9 mouse cellular contexts compared by ENCODE assay signal in the genomic region with DNA sequence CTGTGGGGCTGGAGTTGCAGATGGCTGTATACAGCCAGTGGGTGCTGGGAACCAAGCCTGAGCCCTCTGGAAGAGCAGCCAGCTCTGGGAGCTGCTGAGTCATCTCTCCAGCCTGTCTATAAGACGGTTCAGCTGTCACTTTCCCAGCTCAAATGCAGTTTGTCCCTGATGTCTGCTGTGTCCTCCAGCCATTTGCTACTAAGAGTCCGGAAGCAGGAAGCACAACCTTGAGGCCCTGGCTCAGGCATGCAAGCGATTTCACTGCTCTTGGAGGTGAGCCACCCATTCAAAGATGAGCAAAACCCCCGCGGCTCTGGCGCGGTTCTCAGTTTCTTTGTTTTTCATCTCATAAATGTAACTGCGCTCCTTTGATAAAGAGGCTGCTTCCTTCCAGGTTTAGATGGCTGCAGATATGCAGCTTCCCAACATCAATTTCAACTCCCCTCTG. TPM values are rescaled to one million over a fixed set of nuclear protein-coding genes. Genes with fewer than 3 reads are reported as not detected.
DNase-seq lines count a peak whose midpoint lies in the region; ATAC-seq and TF ChIP-seq lines count a peak whose summit lies in the region.
"Had no signal": no experiment of that assay in that cellular context is flagged by ENCODE, and none has a peak within 500 bp of the region (broad histone marks: within the 10 kb centered on the region; RNA-seq: fewer than 3 reads in every experiment).

No protein-coding gene starts in this region.

- DNase-seq in adrenal gland, adult 8-10 months: peak; percentile 23
- no peak for DNase-seq in adrenal gland, adult 18-20 months (ENCODE audit: low spot score in 2 of 2)
- DNase-seq in G1E (ENCODE audit: low spot score): no peak
- DNase-seq in testis, postnatal 14 days (ENCODE audit: low spot score): peak; percentile 36
- no peak for DNase-seq in right cerebral cortex, postnatal 25 days
- DNase-seq in layer of hippocampus, postnatal 10 days (ENCODE audit: low spot score in 2 of 2): no peak
- DNase-seq: gastrocnemius, postnatal 10 days had no signal

- no peaks in the 10 kb centered on the region for H3K27me3 ChIP-seq in G1E (ENCODE audit: insufficient read depth, low read length)
- H3K27me3 ChIP-seq in hindbrain, embryonic 12.5 days: no peaks in the 10 kb centered on the region

- peak; percentile 45; the same call in 1 of the 2 replicates for ATAC-seq in G1E (ENCODE audit: extremely low read depth, insufficient number of reproducible peaks, low FRiP score, poor library complexity, severe bottlenecking)
- ATAC-seq in hematopoietic stem cell, adult 5-6 weeks (replicated peaks in 1 of 2; ENCODE audit: insufficient read depth in 1 of 2, low FRiP score in 2 of 2, low TSS enrichment in 1 of 2, low read depth in 1 of 2, poor library complexity in 2 of 2, severe bottlenecking in 2 of 2): peak; percentile 60 to 62
- ATAC-seq in hindbrain, embryonic 12.5 days (ENCODE audit: low FRiP score): no peak

- no peak overlapping the region; the same call in 1 of the 2 replicates for H3K4me3 ChIP-seq in G1E (ENCODE audit: low read depth, low read length)
- no peak overlapping the region for H3K4me3 ChIP-seq in hindbrain, embryonic 12.5 days

- no peak overlapping the region for H3K27ac ChIP-seq in hindbrain, embryonic 12.5 days

- no peak for TF ChIP-seq CTCF in G1E (IDR thresholded peaks at IDR 0.05; ENCODE audit: low read depth, low read length)

- H3K9me3 ChIP-seq in G1E (replicated peaks): no peaks in the 10 kb centered on the region
- no peaks in the 10 kb centered on the region for H3K9me3 ChIP-seq in hindbrain, embryonic 12.5 days (replicated peaks)

- no peaks in the 10 kb centered on the region for H3K36me3 ChIP-seq in G1E (replicated peaks)
- no peaks in the 10 kb centered on the region for H3K36me3 ChIP-seq in hindbrain, embryonic 12.5 days

- peaks cover 15% of the 10 kb centered on the region for H3K4me1 ChIP-seq in G1E (ENCODE audit: insufficient read depth, low read depth, low read length)
- H3K4me1 ChIP-seq in hindbrain, embryonic 12.5 days: no peaks in the 10 kb centered on the region

- WGBS in hindbrain, embryonic 12.5 days: 85% methylated on average over 8 of the region's 8 CpGs

- no peak overlapping the region for H3K9ac ChIP-seq in hindbrain, embryonic 12.5 days

- no peak overlapping the region for H3K4me2 ChIP-seq in hindbrain, embryonic 12.5 days (replicated peaks)

RNA-seq across cellular contexts. Expression of a gene that starts 17.2 kb away (rescaled TPM):
- 10 to 100 TPM; 64.7 to 80.2 (median 71.3) TPM for total RNA-seq in adrenal gland, adult 8-10 months (2022)
- 10 to 100 TPM; 60.0 to 70.6 TPM for total RNA-seq in adrenal gland, adult 18-20 months (2021)
- total RNA-seq in G1E (2014; fragmentation: Nextera tagmentation) (80.4 and 102 TPM in 2 replicates), G1E (2017) (75.9 and 95.0 TPM in 2 replicates)
- polyA plus RNA-seq in G1E (2012): 23.2 and 31.2 TPM in 2 replicates
- 68.0 and 90.6 TPM in 2 replicates for total RNA-seq in hematopoietic stem cell, adult 5-6 weeks (2017)
- 49.4 and 54.4 TPM in 2 replicates for polyA plus RNA-seq in hindbrain, embryonic 12.5 days (2016; fragmentation: Nextera tagmentation; extraction: Ambion mirVana)
- 10 to 100 TPM; 25.1 to 29.8 TPM for total RNA-seq in layer of hippocampus, postnatal 10 days (2021)

Comparison
In these comparisons a context has a peak if more than half of its experiments do, and no peak if none do; other contexts are left out.
1. DNase-seq: peak in adrenal gland, adult 8-10 months (single experiment) and testis, postnatal 14 days (single experiment); none in adrenal gland, adult 18-20 months (0 of 2), G1E (single experiment), right cerebral cortex, postnatal 25 days (single experiment) and layer of hippocampus, postnatal 10 days (0 of 2).